Mouse (Mus musculus) MEL (cell line): ENCODE measurements around the gene Eif4e1b. TPM values are rescaled to one million over a fixed set of nuclear protein-coding genes. Genes with fewer than 3 reads are reported as not detected.

Experiments
- DNase-seq: peaks from one replicate; pipeline ENCODE4 v3.0.0; 2011; ENCODE audit warnings: low read depth, low spot score
- H3K27ac ChIP-seq: 2 replicates; pipeline ENCODE4 v1.5.1; 2012; ENCODE audit warnings: low read depth, mild to moderate bottlenecking, control low read depth, low read length, moderate library complexity; ENCODE audit not compliant: control insufficient read depth
- H3K27me3 ChIP-seq, 2 experiments: fragments of 150-350 bp in 1 of 2; sonication (generic) in 1 of 2; 2 replicates each; pipeline ENCODE4 v1.6.1; 2012; ENCODE audit warnings: low read length in 2 of 2, mild to moderate bottlenecking in 2 of 2, improper control_type of control experiment in 1 of 2, moderate library complexity in 1 of 2; ENCODE audit not compliant: insufficient read depth in 2 of 2, control insufficient read depth in 1 of 2
- H3K36me3 ChIP-seq, 2 experiments: 2 replicates each; pipeline ENCODE4 v1.6.1; 2012 to 2014; ENCODE audit warnings: low read length in 2 of 2, improper control_type of control experiment in 1 of 2, inconsistent platforms in 1 of 2, mild to moderate bottlenecking in 1 of 2; ENCODE audit not compliant: insufficient read depth in 2 of 2, control insufficient read depth in 1 of 2
- H3K4me1 ChIP-seq, 2 experiments: fragments of 150-350 bp in 1 of 2; sonication (generic) in 1 of 2; 2 replicates each; pipeline ENCODE4 v1.6.1; 2012; ENCODE audit warnings: low read length in 2 of 2, improper control_type of control experiment in 1 of 2, mild to moderate bottlenecking in 1 of 2; ENCODE audit not compliant: insufficient read depth in 2 of 2, control insufficient read depth in 1 of 2
- H3K4me3 ChIP-seq, 2 experiments: fragments of 150-350 bp in 1 of 2; sonication (generic) in 1 of 2; 2 replicates each; pipeline ENCODE4 v1.5.1; 2012; ENCODE audit warnings: low read depth in 2 of 2, low read length in 2 of 2, mild to moderate bottlenecking in 2 of 2, moderate library complexity in 2 of 2, control low read depth in 1 of 2, improper control_type of control experiment in 1 of 2; ENCODE audit not compliant: control insufficient read depth in 1 of 2, insufficient read depth in 1 of 2
- H3K79me2 ChIP-seq: 2 replicates; pipeline ENCODE4 v1.6.1; 2012; ENCODE audit warnings: mild to moderate bottlenecking, low read length, moderate library complexity; ENCODE audit not compliant: control insufficient read depth, poor library complexity, insufficient read depth
- H3K9ac ChIP-seq: 2 replicates; pipeline ENCODE4 v1.6.1; 2012; ENCODE audit warnings: low read depth, mild to moderate bottlenecking, control low read depth, low read length, moderate library complexity; ENCODE audit not compliant: control insufficient read depth, poor library complexity, severe bottlenecking
- H3K9me3 ChIP-seq: fragments of 150-350 bp; sonication (generic); replicated peaks from 2 replicates; pipeline ENCODE4 v1.6.1; 2012; ENCODE audit warnings: mild to moderate bottlenecking, low read length, improper control_type of control experiment, moderate library complexity; ENCODE audit not compliant: insufficient read depth
- CTCF ChIP-seq, 3 experiments: IDR thresholded peaks in 2 of 3; conservative IDR thresholded peaks in 1 of 3; 2 replicates each; pipeline ENCODE4 v1.5.1; 2011 to 2012; ENCODE audit warnings: low read length in 3 of 3, low read depth in 2 of 3, mild to moderate bottlenecking in 2 of 3, improper control_type of control experiment in 1 of 3, inconsistent platforms in 1 of 3, mixed read lengths in 1 of 3, moderate library complexity in 1 of 3; ENCODE audit not compliant: control insufficient read depth in 1 of 3, insufficient read depth in 1 of 3, poor library complexity in 1 of 3, severe bottlenecking in 1 of 3
- E2F4 ChIP-seq: IDR thresholded peaks from 2 replicates; pipeline ENCODE4 v1.6.1; 2011; ENCODE audit warnings: low read depth, low read length, improper control_type of control experiment, borderline replicate concordance
- ELF1 ChIP-seq: IDR thresholded peaks from 2 replicates; pipeline ENCODE4 v1.6.1; 2014; ENCODE audit warnings: low read depth, mild to moderate bottlenecking, inconsistent platforms, low read length, improper control_type of control experiment, moderate library complexity
- EP300 ChIP-seq, 2 experiments: IDR thresholded peaks; 2 replicates each; pipeline ENCODE4 v1.6.1; 2011; ENCODE audit warnings: improper control_type of control experiment in 2 of 2, low read length in 2 of 2, low read depth in 1 of 2, mild to moderate bottlenecking in 1 of 2
- ETS1 ChIP-seq: IDR thresholded peaks from 2 replicates; pipeline ENCODE4 v1.6.1; 2012; ENCODE audit warnings: low read depth, mild to moderate bottlenecking, inconsistent platforms, low read length, improper control_type of control experiment, moderate library complexity
- GABPA ChIP-seq: IDR thresholded peaks from 2 replicates; pipeline ENCODE4 v1.6.1; 2012; ENCODE audit warnings: low read depth, mild to moderate bottlenecking, inconsistent platforms, low read length, improper control_type of control experiment, moderate library complexity
- HCFC1 ChIP-seq: IDR thresholded peaks from 2 replicates; pipeline ENCODE4 v1.6.1; 2012; ENCODE audit warnings: low read depth, mild to moderate bottlenecking, inconsistent platforms, low read length, improper control_type of control experiment, moderate library complexity
- JUND ChIP-seq: IDR thresholded peaks from 2 replicates; pipeline ENCODE4 v1.6.1; 2011; ENCODE audit warnings: low read depth, mild to moderate bottlenecking, improper control_type of control experiment, low read length
- KAT2A ChIP-seq: conservative IDR thresholded peaks from 2 replicates; pipeline ENCODE4 v1.6.1; 2012; ENCODE audit warnings: low read depth, low read length, improper control_type of control experiment, inconsistent platforms
- MAX ChIP-seq: IDR thresholded peaks from 2 replicates; pipeline ENCODE4 v1.6.1; 2011; ENCODE audit warnings: low read length, improper control_type of control experiment
- MAZ ChIP-seq: IDR thresholded peaks from 2 replicates; pipeline ENCODE4 v1.6.1; 2012; ENCODE audit warnings: low read depth, mild to moderate bottlenecking, inconsistent platforms, low read length, improper control_type of control experiment
- MEF2A ChIP-seq: IDR thresholded peaks from 2 replicates; pipeline ENCODE4 v1.6.1; 2014; ENCODE audit warnings: low read depth, mild to moderate bottlenecking, inconsistent platforms, low read length, improper control_type of control experiment; ENCODE audit not compliant: poor library complexity, insufficient replicate concordance, severe bottlenecking; ENCODE audit errors: extremely low read depth
- MYB ChIP-seq: IDR thresholded peaks from 2 replicates; pipeline ENCODE4 v1.6.1; 2011; ENCODE audit warnings: mild to moderate bottlenecking, low read depth, low read length, improper control_type of control experiment
- MYC ChIP-seq: IDR thresholded peaks from 2 replicates; pipeline ENCODE4 v1.6.1; 2011; ENCODE audit warnings: low read depth, mild to moderate bottlenecking, low read length, improper control_type of control experiment, moderate library complexity
- NELFE ChIP-seq: IDR thresholded peaks from 2 replicates; pipeline ENCODE4 v1.6.1; 2011; ENCODE audit warnings: low read depth, low read length, improper control_type of control experiment
- NRF1 ChIP-seq: IDR thresholded peaks from 2 replicates; pipeline ENCODE4 v1.6.1; 2014; ENCODE audit warnings: low read depth, mild to moderate bottlenecking, inconsistent platforms, low read length, improper control_type of control experiment, moderate library complexity; ENCODE audit not compliant: poor library complexity, insufficient read depth, severe bottlenecking
- POLR2A ChIP-seq, 2 experiments: IDR thresholded peaks; 2 replicates each; pipeline ENCODE4 v1.6.1; 2011 to 2012; ENCODE audit warnings: low read length in 2 of 2, mild to moderate bottlenecking in 2 of 2, control low read depth in 1 of 2, improper control_type of control experiment in 1 of 2, low read depth in 1 of 2, moderate library complexity in 1 of 2; ENCODE audit not compliant: control insufficient read depth in 1 of 2, insufficient read depth in 1 of 2, poor library complexity in 1 of 2
- POLR2AphosphoS2 ChIP-seq: IDR thresholded peaks from 2 replicates; pipeline ENCODE4 v1.6.1; 2011; ENCODE audit warnings: low read length, improper control_type of control experiment
- RAD21 ChIP-seq: IDR thresholded peaks from 2 replicates; pipeline ENCODE4 v1.6.1; 2011; ENCODE audit warnings: mild to moderate bottlenecking, low read depth, low read length, improper control_type of control experiment
- TBP ChIP-seq: IDR thresholded peaks from 2 replicates; pipeline ENCODE4 v1.8.0; 2011; ENCODE audit warnings: low read depth, low read length, improper control_type of control experiment
- TCF12 ChIP-seq: IDR thresholded peaks from 2 replicates; pipeline ENCODE4 v1.6.1; 2014; ENCODE audit warnings: low read depth, mild to moderate bottlenecking, inconsistent platforms, low read length, improper control_type of control experiment, moderate library complexity
- UBTF ChIP-seq: IDR thresholded peaks from 2 replicates; pipeline ENCODE4 v1.6.1; 2012; ENCODE audit warnings: low read depth, mild to moderate bottlenecking, inconsistent platforms, low read length, improper control_type of control experiment, moderate library complexity, borderline replicate concordance; ENCODE audit not compliant: insufficient read depth
- USF1 ChIP-seq: IDR thresholded peaks from 2 replicates; pipeline ENCODE4 v1.6.1; 2014; ENCODE audit warnings: low read depth, mild to moderate bottlenecking, inconsistent platforms, low read length, improper control_type of control experiment, moderate library complexity
- ZC3H11A ChIP-seq: IDR thresholded peaks from 2 replicates; pipeline ENCODE4 v1.6.1; 2012; ENCODE audit warnings: low read depth, mild to moderate bottlenecking, inconsistent platforms, low read length, improper control_type of control experiment
- ZKSCAN1 ChIP-seq: IDR thresholded peaks from 2 replicates; pipeline ENCODE4 v1.6.1; 2012; ENCODE audit warnings: low read depth, mild to moderate bottlenecking, inconsistent platforms, low read length, improper control_type of control experiment, moderate library complexity
- ZMIZ1 ChIP-seq: IDR thresholded peaks from 2 replicates; pipeline ENCODE4 v1.6.1; 2012; ENCODE audit warnings: low read depth, mild to moderate bottlenecking, inconsistent platforms, low read length, improper control_type of control experiment, moderate library complexity
- polyA plus RNA-seq, 2 experiments: library from polyadenylated mRNA; stranded (reverse) in 1 of 2; unstranded in 1 of 2; fragments of >175 nt in 1 of 2; fragments of >200 nt in 1 of 2; gene quantifications; 2 replicates each; pipeline versions ENCODE4 v1.2.1 to v1.2.4; 2012; ENCODE audit warnings: low replicate concordance in 2 of 2, low read depth in 1 of 2; ENCODE audit not compliant: insufficient read length in 2 of 2, insufficient read depth in 1 of 2, missing spikeins in 1 of 2
- total RNA-seq: library from RNA; depleted of rRNA; stranded (reverse); fragments of 300-350 nt; gene quantifications from 2 replicates; pipeline ENCODE4 v1.2.3, GENCODE M21; 2012; rRNA removed

The Eif4e1b gene
- total RNA-seq = not detected in 2 replicates
- not detected for polyA plus RNA-seq

- Histone ChIP-seq H3K79me2 (no peaks in the 10 kb centered on the region), H3K27me3 (peaks cover 3 to 15% of the 10 kb centered on the region in 2 experiments; a peak in 3 of 4 replicates), H3K27ac (no peak within 1 kb of the TSS)
Measured at GRCm38 (mm10) chr13:54783698-54784097, at the start of gene Eif4e1b. Eif4e1b (plus strand) TSS chr13:54783998.

GRCm38 (mm10) chr13:54736931-54737330 lies 46.9 kb upstream of the Eif4e1b start:
- TF ChIP-seq CTCF (IDR thresholded peaks at IDR 0.05 in 2 of 3, conservative IDR thresholded peaks at IDR 0.05 in 1 of 3; ENCODE audit: control insufficient read depth in 1 of 3, insufficient read depth in 1 of 3, low read depth in 2 of 3, low read length in 3 of 3, poor library complexity in 1 of 3, severe bottlenecking in 1 of 3) (no peak), MAX (no peak), NELFE (no peak), EP300 (IDR thresholded peaks at IDR 0.05; ENCODE audit: low read depth in 1 of 2, low read length in 2 of 2) (no peak), MEF2A (no peak), RAD21 (no peak), ZMIZ1 (no peak), POLR2A (IDR thresholded peaks at IDR 0.05; ENCODE audit: control insufficient read depth in 1 of 2, insufficient read depth in 1 of 2, low read depth in 1 of 2, low read length in 2 of 2, poor library complexity in 1 of 2) (no peak), UBTF (no peak), NRF1 (no peak), HCFC1 (no peak), ZC3H11A (no peak), E2F4 (no peak), KAT2A (no peak), GABPA (no peak), ELF1 (no peak), JUND (no peak), TBP (no peak)
- TF ChIP-seq, all 39 proteins: peak for 0
- H3K36me3 ChIP-seq = no peaks in the 10 kb centered on the region
- no peak overlapping the region for H3K9ac ChIP-seq
- no peak overlapping the region for H3K27ac ChIP-seq
- H3K4me3 ChIP-seq = no peak overlapping the region
- H3K9me3 ChIP-seq = no peaks in the 10 kb centered on the region
- no peaks in the 10 kb centered on the region for H3K4me1 ChIP-seq
- no peaks in the 10 kb centered on the region for H3K27me3 ChIP-seq
- no peak for DNase-seq
- H3K79me2 ChIP-seq = no peaks in the 10 kb centered on the region

More at GRCm38 (mm10) chr13:54783698-54784097, at the start of gene Eif4e1b:
- no peaks in the 10 kb centered on the region for H3K4me1 ChIP-seq
- no peak for DNase-seq
- H3K9me3 ChIP-seq = no peaks in the 10 kb centered on the region
- no peaks in the 10 kb centered on the region for H3K36me3 ChIP-seq
- H3K4me3 ChIP-seq = no peak within 1 kb of the TSS
- no peak within 1 kb of the TSS for H3K9ac ChIP-seq
- TF ChIP-seq ZKSCAN1 (no peak), ZC3H11A (no peak), RAD21 (no peak), POLR2AphosphoS2 (no peak), TCF12 (no peak), ZMIZ1 (no peak), EP300 (IDR thresholded peaks at IDR 0.05; ENCODE audit: low read depth in 1 of 2, low read length in 2 of 2) (no peak), KAT2A (no peak), USF1 (no peak), GABPA (no peak), MYC (no peak), POLR2A (IDR thresholded peaks at IDR 0.05; ENCODE audit: control insufficient read depth in 1 of 2, insufficient read depth in 1 of 2, low read depth in 1 of 2, low read length in 2 of 2, poor library complexity in 1 of 2) (no peak), TBP (no peak), MAZ (no peak), ETS1 (no peak), JUND (no peak), NRF1 (no peak), MYB (no peak)
